Mouse (Mus musculus): ENCODE results near the gene Zbtb9. TPM values are rescaled to one million over a fixed set of nuclear protein-coding genes. Genes with fewer than 3 reads are reported as not detected.

Zbtb9 gene
- polyA plus RNA-seq (2015; fragmentation: Nextera tagmentation; extraction: Ambion mirVana), result 7.7 and 7.8 TPM in 2 replicates

GRCm38 (mm10) chr17:26972703-26973574 lies at the start of gene Zbtb9:
TSS of gene Zbtb9 (plus strand) at chr17:26973167.

GRCm38 (mm10) chr17:26932839-26933398 lies 40.0 kb upstream of the Zbtb9 start, which contains the start of gene Phf1:
TSS of gene Phf1 (plus strand) at chr17:26933052.

GRCm38 (mm10) chr17:26939178-26939972 lies 33.6 kb upstream of the Zbtb9 start, which contains the start of gene Cuta:
TSS of gene Cuta (minus strand) at chr17:26939569.

GRCm38 (mm10) chr17:26941031-26941789 lies 31.8 kb upstream of the Zbtb9 start, which contains the start of gene Syngap1:
TSS of gene Syngap1 (plus strand) at chr17:26941253.

GRCm38 (mm10) chr17:27028909-27029308 lies 55.9 kb downstream of the Zbtb9 start, which contains the start of gene Bak1:
TSS of gene Bak1 (minus strand) at chr17:27029009.

GRCm38 (mm10) chr17:27056812-27057516 lies 84.0 kb downstream of the Zbtb9 start, which contains the start of gene Itpr3:
TSS of gene Itpr3 (plus strand) at chr17:27057304.

Small RNA genes within 50 kb of the gene (microRNA-seq; reads per million reads assigned to microRNA genes)
- gene Mir3083 (not detected), gene Mir6968 (not detected)

Other genes starting within 250 kb of the Zbtb9 start
- gene Bnip1, start 192.1 kb upstream of the Zbtb9 start, polyA plus RNA-seq (2015; fragmentation: Nextera tagmentation; extraction: Ambion mirVana), result 27.5 and 32.6 TPM in 2 replicates
- gene Nkx2-5, start 128.2 kb upstream of the Zbtb9 start, polyA plus RNA-seq (2015; fragmentation: Nextera tagmentation; extraction: Ambion mirVana), result not detected in 2 replicates
- gene Kifc5b, start 56.1 kb upstream of the Zbtb9 start, polyA plus RNA-seq (2015; fragmentation: Nextera tagmentation; extraction: Ambion mirVana), result 1.2 and 1.6 TPM in 2 replicates
- 6.6 and 7.1 TPM in 2 replicates for gene Phf1, start 40.1 kb upstream of the Zbtb9 start, polyA plus RNA-seq (2015; fragmentation: Nextera tagmentation; extraction: Ambion mirVana)
- gene Cuta, start 33.6 kb upstream of the Zbtb9 start, polyA plus RNA-seq (2015; fragmentation: Nextera tagmentation; extraction: Ambion mirVana), result 125 and 143 TPM in 2 replicates
- gene Syngap1, start 31.9 kb upstream of the Zbtb9 start, polyA plus RNA-seq (2015; fragmentation: Nextera tagmentation; extraction: Ambion mirVana), result 0.66 and 0.96 TPM in 2 replicates
- gene Bak1, start 55.8 kb downstream of the Zbtb9 start, polyA plus RNA-seq (2015; fragmentation: Nextera tagmentation; extraction: Ambion mirVana), result 5.5 and 5.6 TPM in 2 replicates
- 1.9 and 2.1 TPM in 2 replicates for gene Itpr3, start 84.1 kb downstream of the Zbtb9 start, polyA plus RNA-seq (2015; fragmentation: Nextera tagmentation; extraction: Ambion mirVana)
- gene Uqcc2, start 160.7 kb downstream of the Zbtb9 start, polyA plus RNA-seq (2015; fragmentation: Nextera tagmentation; extraction: Ambion mirVana), result 235 and 237 TPM in 2 replicates
- gene Ip6k3, start 194.6 kb downstream of the Zbtb9 start, polyA plus RNA-seq (2015; fragmentation: Nextera tagmentation; extraction: Ambion mirVana), result 0.08 TPM in 1 of 2 replicates, not detected in the other
- 10.2 and 10.7 TPM in 2 replicates for gene Lemd2, start 231.3 kb downstream of the Zbtb9 start, polyA plus RNA-seq (2015; fragmentation: Nextera tagmentation; extraction: Ambion mirVana)